Mouse (Mus musculus): ENCODE measurements at regions not wholly inside any gene's neighbourhood (a gene's known extent, or its start where the extent isn't known, plus 50 kb on each side); places are given as distances from the start of the nearest gene placed in this dataset.
"Not testable (repeated sequence)": the region's sequence is repeated elsewhere in the genome, so short reads cannot be mapped to it uniquely, and the experiment has no call there.

- no peak for DNase-seq (ENCODE audit: low read depth, low spot score)
Measured at GRCm38 (mm10) chr12:15122586-15123212, 694.0 kb downstream of the Trib2 start.

DNA sequence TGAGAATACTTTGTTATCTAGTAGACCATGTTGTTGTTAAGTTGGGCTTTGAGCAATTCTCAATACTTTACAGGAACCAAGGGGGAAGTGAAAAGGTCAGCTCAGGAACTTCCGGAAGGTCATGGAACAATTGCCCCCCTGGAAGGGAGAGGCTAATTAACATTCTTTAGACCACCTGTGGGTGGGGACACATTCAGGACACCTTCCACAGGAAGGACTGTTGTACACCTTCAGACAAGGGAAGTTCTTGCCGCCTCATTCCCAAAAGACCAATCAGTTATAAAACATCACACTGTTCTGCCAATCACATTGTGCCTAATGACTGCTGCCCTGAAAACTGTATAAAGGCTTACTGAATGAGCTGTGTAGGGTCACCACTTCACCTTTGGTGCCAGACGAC is 701.2 kb downstream of the Trib2 start:
- no peak for DNase-seq (ENCODE audit: low read depth, low spot score)

DNA sequence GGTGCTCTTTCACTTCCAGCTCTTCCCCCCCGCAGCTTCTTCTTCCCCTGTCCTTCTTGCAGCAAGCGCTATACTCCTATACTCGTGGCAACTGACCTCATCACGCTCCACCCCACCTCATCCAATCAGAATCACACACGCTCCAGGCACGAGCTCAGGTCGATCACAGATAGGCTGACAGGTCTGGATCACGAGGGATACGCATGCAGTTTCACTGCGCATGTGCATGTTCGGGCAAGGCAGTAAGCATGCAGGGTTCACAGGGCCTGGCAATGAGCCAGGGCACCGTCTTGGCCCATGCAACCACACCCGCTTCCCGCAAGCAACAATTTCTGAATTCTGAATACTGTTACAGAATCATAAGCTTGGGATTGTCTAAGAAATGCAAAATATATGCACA is 701.9 kb downstream of the Trib2 start:
- DNase-seq (ENCODE audit: low read depth, low spot score) = no peak

- no peak for DNase-seq (ENCODE audit: low read depth, low spot score)
Measured at GRCm38 (mm10) chr12:15111049-15111448, 705.7 kb downstream of the Trib2 start.

- peak; percentile 7 for DNase-seq (ENCODE audit: low read depth, low spot score)
Measured at GRCm38 (mm10) chr12:15104876-15105275, 711.8 kb downstream of the Trib2 start.

DNA sequence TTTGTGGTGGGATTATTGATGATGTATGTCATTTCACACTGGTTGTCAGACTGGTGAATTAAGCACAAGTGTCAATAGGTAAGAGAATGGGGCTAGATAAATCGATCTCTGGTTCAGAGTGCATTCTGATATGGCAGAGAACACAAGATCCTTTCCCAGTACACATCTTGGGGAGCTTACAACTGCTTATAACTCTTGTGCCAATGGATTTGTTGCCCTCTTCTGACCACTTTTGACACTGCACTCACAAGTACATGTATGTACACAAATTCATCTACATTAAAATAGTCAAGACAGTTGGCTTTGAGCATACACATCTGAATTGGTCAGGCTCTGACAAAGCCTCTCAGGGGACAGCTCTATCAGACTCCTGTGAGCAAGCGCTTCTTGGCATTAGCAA is 738.1 kb downstream of the Trib2 start:
- DNase-seq (ENCODE audit: low read depth, low spot score) = peak; percentile 57

GRCm38 (mm10) chr12:15064351-15064750 is 752.4 kb downstream of the Trib2 start:
- no peak for DNase-seq (ENCODE audit: low read depth, low spot score)

DNA sequence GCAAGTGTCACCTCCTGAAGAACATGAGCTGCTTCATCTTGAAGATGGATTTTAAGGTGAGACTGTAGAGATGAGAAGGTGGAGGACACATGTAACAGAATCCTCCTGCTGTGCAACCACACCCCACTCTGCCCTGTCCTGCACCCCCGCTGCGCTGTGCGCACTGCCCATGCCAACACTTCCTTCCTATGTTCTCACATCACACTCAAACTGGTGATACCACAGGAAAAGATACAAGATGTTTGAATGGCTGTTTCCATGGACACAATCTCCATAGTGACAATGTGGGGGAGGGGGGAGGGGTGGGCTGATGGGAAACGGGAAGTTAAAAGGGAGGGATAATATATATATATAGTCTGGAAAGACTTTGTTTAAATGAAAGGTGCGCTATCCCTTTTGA is 765.3 kb downstream of the Trib2 start:
- DNase-seq (ENCODE audit: low read depth, low spot score) = no peak

DNA sequence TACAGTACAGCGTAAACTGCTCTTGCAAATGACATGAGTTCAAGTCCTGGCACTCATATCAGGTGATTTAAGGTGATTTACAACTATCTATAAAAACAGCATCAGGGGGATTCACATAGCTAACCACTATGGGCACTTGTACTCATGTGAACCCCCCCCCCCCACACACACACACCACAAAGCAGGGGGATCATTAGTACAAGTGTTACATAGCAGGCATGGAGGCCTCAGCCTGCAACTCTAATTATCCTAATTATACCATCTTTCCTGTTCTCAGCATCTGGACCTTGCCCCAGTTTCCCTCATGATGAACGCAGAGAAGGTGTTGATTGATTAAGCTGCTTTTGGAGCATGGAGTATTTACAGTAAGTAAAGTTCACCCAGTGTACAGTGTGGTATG is 773.5 kb downstream of the Trib2 start:
- no peak for DNase-seq (ENCODE audit: low read depth, low spot score)

GRCm38 (mm10) chr12:15011091-15011490 is 805.6 kb downstream of the Trib2 start:
- no peak for DNase-seq (ENCODE audit: low read depth, low spot score)

DNA sequence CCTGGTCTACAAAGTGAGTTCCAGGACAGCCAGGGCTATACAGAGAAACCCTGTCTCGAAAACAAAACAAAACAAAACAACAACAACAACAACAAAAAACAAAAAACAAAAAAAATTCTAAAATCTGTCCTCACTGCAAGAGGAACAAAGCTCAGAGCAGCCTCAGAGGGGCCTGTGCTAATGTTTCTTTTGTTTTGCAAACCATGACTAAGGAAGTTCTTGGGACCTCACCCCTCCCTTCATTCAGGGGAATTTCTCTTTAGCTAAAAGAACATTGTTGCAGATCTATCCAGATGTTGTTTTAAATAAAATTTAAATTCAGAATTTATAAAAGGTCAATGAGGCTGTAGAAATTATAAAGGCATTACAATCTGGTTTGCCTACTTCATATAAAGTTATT is 814.3 kb downstream of the Trib2 start:
- not testable (repeated sequence) for DNase-seq (ENCODE audit: low read depth, low spot score)

Measured in mesoderm, embryonic 11.5 days (tissue).